Mouse (Mus musculus) heart, postnatal 0 days (tissue): ENCODE results near the gene Esrrg. TPM values are rescaled to one million over a fixed set of nuclear protein-coding genes. Genes with fewer than 3 reads are reported as not detected.

ENCODE experiments used
- ATAC-seq: fragments of 200-750 bp; cut with Nextera tagmentation; 2 replicates; pipeline ENCODE4 v1.8.0; 2017; ENCODE audit warnings: low read depth, moderate number of reproducible peaks, moderate library complexity; ENCODE audit not compliant: insufficient read depth
- DNase-seq: peaks from one replicate; pipeline ENCODE4 v3.0.0-alpha.2; 2016; ENCODE audit warnings: low spot score
- H3K27ac ChIP-seq: fragments of 300-500 bp; sonication (generic); 2 replicates; pipeline ENCODE4 v1.5.1; 2014; ENCODE audit warnings: low read depth, mild to moderate bottlenecking
- H3K27me3 ChIP-seq: fragments of 300-500 bp; sonication (generic); 2 replicates; pipeline ENCODE4 v1.6.1; 2014; ENCODE audit warnings: low read length, mixed read lengths; ENCODE audit not compliant: control insufficient read depth, insufficient read depth
- H3K36me3 ChIP-seq: fragments of 300-500 bp; sonication (generic); replicated peaks from 2 replicates; pipeline ENCODE4 v1.6.1; 2014; ENCODE audit warnings: low read length, mixed read lengths; ENCODE audit not compliant: control insufficient read depth, insufficient read depth
- H3K4me1 ChIP-seq: fragments of 300-500 bp; sonication (generic); 2 replicates; pipeline ENCODE4 v1.6.1; 2014; ENCODE audit warnings: antibody characterized with exemption; ENCODE audit not compliant: control insufficient read depth, insufficient read depth
- H3K4me2 ChIP-seq: fragments of 300-500 bp; sonication (generic); 2 replicates; pipeline ENCODE4 v1.6.1; 2014; ENCODE audit warnings: low read depth, mild to moderate bottlenecking, low read length, moderate library complexity
- H3K4me3 ChIP-seq: fragments of 300-500 bp; sonication (generic); 2 replicates; pipeline ENCODE4 v1.5.1; 2014; ENCODE audit warnings: low read depth, low read length
- H3K9ac ChIP-seq: fragments of 300-500 bp; sonication (generic); replicated peaks from 2 replicates; pipeline ENCODE4 v1.6.1; 2014; ENCODE audit warnings: low read depth, low read length, mixed read lengths
- H3K9me3 ChIP-seq: fragments of 300-500 bp; sonication (generic); replicated peaks from 2 replicates; pipeline ENCODE4 v1.6.1; 2016; ENCODE audit warnings: low read length; ENCODE audit not compliant: control insufficient read depth
- CTCF ChIP-seq: IDR thresholded peaks from 2 replicates; pipeline ENCODE4 v1.5.1; 2016; ENCODE audit warnings: antibody characterized with exemption, control low read depth, low read depth
- EP300 ChIP-seq: IDR thresholded peaks from 2 replicates; pipeline ENCODE4 v1.6.1; 2016; ENCODE audit warnings: antibody characterized with exemption, low read depth
- WGBS: fragments of 180-500 bp; shearing (Covaris S2); extraction: QIAGEN DNeasy Blood & Tissue Kit; methylation state at CpG from one replicate; pipeline ENCODE4 v1.1.7; 2014; 5-methylcytosine and 5-hydroxymethylcytosine counted together
- polyA plus RNA-seq: library from polyadenylated mRNA; unstranded; fragments of >200 nt; fragmentation: Nextera tagmentation; extraction: Ambion mirVana; gene quantifications from 2 replicates; pipeline ENCODE4 v1.2.1, GENCODE M21; 2015
- total RNA-seq: library from RNA; depleted of rRNA; stranded (reverse); fragments of >200 nt; gene quantifications from 2 replicates; pipeline ENCODE4 v1.2.3, GENCODE M21; 2014; ENCODE audit warnings: low replicate concordance

Gene Esrrg
- total and polyA plus RNA-seq, 2 experiments from 2014 or later: 11.5 to 16.8 TPM

- ATAC-seq (no peak), DNase-seq (no peak)
- Histone ChIP-seq H3K27ac (no peak overlapping the region), H3K9ac (no peak overlapping the region), H3K36me3 (no peaks in the 10 kb centered on the region), H3K27me3 (no peaks in the 10 kb centered on the region), H3K4me2 (no peak overlapping the region), H3K4me3 (no peak overlapping the region), H3K4me1 (no peaks in the 10 kb centered on the region), H3K9me3 (no peaks in the 10 kb centered on the region)
- 65% methylated on average over 3 of the region's 3 CpGs for WGBS
- TF ChIP-seq CTCF: no peak
- TF ChIP-seq EP300: no peak
Measured at GRCm38 (mm10) chr1:187623981-187624380, 15.4 kb downstream of the Esrrg start.

GRCm38 (mm10) chr1:187630361-187630760 lies 21.8 kb downstream of the Esrrg start:
- TF ChIP-seq CTCF (no peak), EP300 (no peak)
- Histone ChIP-seq H3K27ac (no peak overlapping the region), H3K36me3 (no peaks in the 10 kb centered on the region), H3K4me2 (no peak overlapping the region), H3K4me1 (no peaks in the 10 kb centered on the region), H3K9me3 (no peaks in the 10 kb centered on the region), H3K9ac (no peak overlapping the region), H3K4me3 (no peak overlapping the region), H3K27me3 (no peaks in the 10 kb centered on the region)
- ATAC-seq (no peak), DNase-seq (no peak)
- 69% methylated on average over 8 of the region's 8 CpGs for WGBS

- DNase-seq: no peak
- WGBS: 81% methylated on average over 8 of the region's 8 CpGs
- Histone ChIP-seq H3K9ac (no peak overlapping the region), H3K4me3 (no peak overlapping the region), H3K4me2 (no peak overlapping the region), H3K9me3 (no peaks in the 10 kb centered on the region), H3K27ac (no peak overlapping the region), H3K36me3 (no peaks in the 10 kb centered on the region), H3K4me1 (no peaks in the 10 kb centered on the region), H3K27me3 (no peaks in the 10 kb centered on the region)
- TF ChIP-seq EP300 (no peak), CTCF (no peak)
- ATAC-seq: 0 out of 2 replicates have a peak, but pooled peaks have one; percentile 20
Measured at GRCm38 (mm10) chr1:187631486-187631885, 22.9 kb downstream of the Esrrg start.

- Histone ChIP-seq H3K9me3 (no peaks in the 10 kb centered on the region), H3K27ac (no peak overlapping the region), H3K9ac (no peak overlapping the region), H3K4me2 (no peak overlapping the region), H3K4me1 (peaks cover 6% of the 10 kb centered on the region), H3K36me3 (0 out of 2 replicates have a peak, but pooled peaks cover 4% of the 10 kb centered on the region), H3K27me3 (no peaks in the 10 kb centered on the region), H3K4me3 (no peak overlapping the region)
- DNase-seq: no peak
- WGBS: 70% methylated on average over 8 of the region's 8 CpGs
- ATAC-seq: peak; percentile 24; the same call in 1 of the 2 replicates
- no peak for TF ChIP-seq EP300
- TF ChIP-seq CTCF: no peak
Measured at GRCm38 (mm10) chr1:187645258-187645657, 36.7 kb downstream of the Esrrg start.

GRCm38 (mm10) chr1:187648551-187648950 lies 40.0 kb downstream of the Esrrg start:
- 0 out of 2 replicates have a peak, but pooled peaks cover 4% of the 10 kb centered on the region for H3K36me3 ChIP-seq
- WGBS: 87% methylated on average over 8 of the region's 8 CpGs
- TF ChIP-seq CTCF (no peak), EP300 (no peak)
- no peak overlapping the region for H3K27ac ChIP-seq
- H3K4me2 ChIP-seq: no peak overlapping the region
- DNase-seq (no peak), ATAC-seq (no peak)
- H3K9ac ChIP-seq: no peak overlapping the region
- no peaks in the 10 kb centered on the region for H3K27me3 ChIP-seq
- H3K4me3 ChIP-seq: no peak overlapping the region
- no peaks in the 10 kb centered on the region for H3K9me3 ChIP-seq
- peaks cover 13% of the 10 kb centered on the region for H3K4me1 ChIP-seq

GRCm38 (mm10) chr1:187649871-187650270 lies 41.3 kb downstream of the Esrrg start:
- peak overlapping the region; percentile 81 for H3K4me2 ChIP-seq
- ATAC-seq: no peak
- 23% methylated on average over 5 of the region's 5 CpGs for WGBS

More at GRCm38 (mm10) chr1:187649871-187650270, 41.3 kb downstream of the Esrrg start:
- H3K4me3 ChIP-seq: no peak overlapping the region
- no peaks in the 10 kb centered on the region for H3K9me3 ChIP-seq
- 0 out of 2 replicates have a peak, but pooled peaks cover 3% of the 10 kb centered on the region for H3K36me3 ChIP-seq
- peak overlapping the region; percentile 41 for H3K27ac ChIP-seq
- no peak overlapping the region for H3K9ac ChIP-seq
- peaks cover 13% of the 10 kb centered on the region for H3K4me1 ChIP-seq
- H3K27me3 ChIP-seq: no peaks in the 10 kb centered on the region
- no peak for DNase-seq
- TF ChIP-seq EP300: no peak
- no peak for TF ChIP-seq CTCF
